Mouse (Mus musculus): ENCODE measurements around the gene Kcnab2.

The Kcnab2 gene

DNA sequence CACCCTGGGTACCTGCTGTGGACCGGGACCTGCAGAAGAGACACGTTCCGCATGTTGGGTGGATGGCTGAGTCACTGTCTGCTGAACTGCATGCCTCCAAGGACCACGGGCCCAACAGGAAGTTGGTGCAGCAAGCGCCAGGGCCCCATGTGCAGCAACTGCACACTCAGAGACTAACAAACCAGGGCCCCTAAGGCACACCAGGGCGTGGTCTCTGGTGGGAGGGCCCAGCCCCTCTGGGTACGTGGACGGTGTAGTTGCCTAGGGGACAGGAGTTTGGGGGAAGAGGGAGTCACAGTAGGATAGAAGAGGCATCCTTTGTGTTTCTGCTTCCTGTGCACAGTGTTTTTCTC, 29.0 kb downstream of the Kcnab2 start:
- no peak for DNase-seq

GRCm38 (mm10) chr4:152447731-152448665, 29.7 kb downstream of the Kcnab2 start:
- peak; percentile 57 for DNase-seq

GRCm38 (mm10) chr4:152446178-152446577, 31.5 kb downstream of the Kcnab2 start:
- no peak for DNase-seq

DNA sequence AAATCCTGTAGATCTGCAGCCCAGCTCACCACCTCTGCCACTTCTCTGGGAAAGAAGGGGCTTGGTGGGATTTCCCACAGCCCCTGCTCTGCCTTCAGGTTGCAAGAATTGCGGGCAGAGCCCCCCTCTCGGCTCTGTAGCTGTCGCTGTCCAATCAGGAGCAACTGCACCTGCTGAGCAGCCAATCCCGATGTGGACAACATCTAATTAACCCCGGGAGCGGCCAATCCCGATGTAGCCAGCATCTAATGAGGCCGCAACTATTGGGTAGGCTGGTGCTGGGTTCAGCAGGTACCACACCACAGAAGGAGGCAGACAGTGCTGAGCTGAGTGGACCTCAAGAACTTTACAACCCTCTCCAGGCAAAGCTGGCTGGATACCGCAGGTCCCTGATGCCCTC, 36.1 kb downstream of the Kcnab2 start:
- no peak for DNase-seq

DNA sequence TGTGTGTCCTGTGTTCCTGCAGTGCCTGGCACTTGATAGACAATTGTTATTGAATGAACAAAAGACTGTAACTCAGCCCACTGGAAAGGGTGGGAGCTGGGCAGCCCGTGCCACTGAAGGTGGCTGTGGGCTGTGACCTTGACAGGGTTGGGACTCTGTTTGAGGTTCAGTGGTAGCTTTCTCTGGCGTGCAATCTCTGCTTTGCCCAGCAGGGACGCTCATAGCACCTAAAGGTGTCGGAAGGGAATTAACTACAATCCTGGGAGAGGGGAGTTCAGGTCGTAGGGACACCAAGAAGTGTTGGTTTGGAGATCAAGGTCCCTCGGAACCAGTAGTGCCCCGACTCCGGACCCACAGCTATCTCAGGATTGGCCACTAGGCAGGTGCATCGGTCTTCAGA, 36.8 kb downstream of the Kcnab2 start:
- no peak for DNase-seq

DNA sequence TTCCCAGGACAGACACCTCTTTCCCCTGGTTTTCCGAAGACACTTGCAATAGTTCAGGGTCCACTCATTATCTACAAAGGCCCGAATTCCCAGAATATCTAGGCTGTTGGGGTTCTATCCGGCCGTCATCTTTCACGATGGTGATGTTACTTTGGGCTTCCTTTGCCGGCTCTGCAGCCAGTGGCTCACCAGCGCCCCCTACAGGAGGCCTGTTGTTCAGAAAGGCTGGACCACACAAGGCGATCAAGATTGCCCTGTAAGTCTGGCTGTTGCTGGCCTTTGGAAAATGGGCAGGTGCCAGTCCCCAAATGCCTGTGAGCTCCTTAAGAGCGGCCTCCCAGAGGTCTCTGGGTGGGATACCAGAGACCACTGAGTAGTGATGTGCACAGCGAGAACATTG, 42.4 kb downstream of the Kcnab2 start:
- peak; percentile 73 for DNase-seq

DNA sequence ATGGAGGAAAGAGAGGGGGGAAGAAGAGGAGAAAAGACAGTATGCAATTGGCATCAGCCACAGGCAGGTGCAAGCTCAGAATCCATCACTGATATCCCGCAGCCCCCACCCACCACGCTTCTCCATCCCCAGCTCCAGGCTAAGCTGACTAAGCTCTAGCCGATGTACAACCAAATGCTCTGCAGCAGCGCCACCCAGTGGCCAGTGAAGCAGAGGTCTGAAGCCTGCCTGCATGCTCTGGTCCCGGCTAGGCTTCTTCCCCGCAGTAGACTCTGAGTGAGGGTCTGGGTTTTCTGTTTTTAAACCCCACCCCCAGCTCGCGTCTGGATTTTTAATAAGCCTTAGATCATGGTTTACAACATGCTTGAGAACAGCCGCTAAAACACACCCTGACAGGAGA, 42.8 kb downstream of the Kcnab2 start:
- peak; percentile 88 for DNase-seq

GRCm38 (mm10) chr4:152432308-152432707, 45.4 kb downstream of the Kcnab2 start:
- DNase-seq: peak; percentile 52

DNA sequence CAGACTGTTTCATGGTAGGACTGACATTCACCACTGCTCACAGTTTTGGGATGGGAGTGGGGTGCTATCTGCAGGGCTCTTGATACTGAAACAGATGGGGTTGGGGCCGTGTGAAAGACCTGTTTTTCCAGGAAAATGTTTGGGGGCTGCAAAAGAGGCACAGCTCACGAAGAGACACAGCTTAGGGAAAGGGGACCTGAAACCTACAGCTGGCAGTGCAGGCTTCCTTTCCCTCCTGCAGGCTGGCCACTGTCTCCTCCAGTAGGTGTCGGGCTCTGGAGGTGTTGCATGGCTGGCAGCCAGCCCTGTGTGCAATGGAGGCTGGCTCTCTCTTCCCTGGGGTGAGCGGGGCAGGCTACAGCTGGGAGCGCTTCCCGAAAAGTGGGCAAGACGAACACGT, 49.4 kb downstream of the Kcnab2 start:
- DNase-seq: no peak

DNA sequence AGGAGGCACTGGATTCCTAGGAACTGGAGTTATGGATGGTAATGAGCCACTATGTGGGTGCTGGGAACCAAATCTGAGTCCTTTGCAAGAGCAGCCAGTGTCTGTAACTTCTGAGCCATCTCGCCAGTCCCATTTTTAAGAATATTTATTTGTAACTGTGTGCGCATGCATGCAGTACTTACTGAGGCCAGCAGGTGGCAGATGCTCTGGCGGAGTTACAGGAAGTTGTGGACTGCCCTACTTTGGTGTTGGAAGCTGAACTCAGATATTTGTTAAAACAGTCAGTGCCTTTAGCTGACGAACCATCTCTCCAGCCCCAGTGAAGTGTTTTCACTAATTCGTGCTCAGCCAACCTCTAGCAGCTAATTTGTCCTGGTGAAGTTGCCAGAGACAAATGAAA, 52.7 kb downstream of the Kcnab2 start:
- no peak for DNase-seq

- no peak for DNase-seq
Observed at GRCm38 (mm10) chr4:152424341-152424740, 53.3 kb downstream of the Kcnab2 start.

DNA sequence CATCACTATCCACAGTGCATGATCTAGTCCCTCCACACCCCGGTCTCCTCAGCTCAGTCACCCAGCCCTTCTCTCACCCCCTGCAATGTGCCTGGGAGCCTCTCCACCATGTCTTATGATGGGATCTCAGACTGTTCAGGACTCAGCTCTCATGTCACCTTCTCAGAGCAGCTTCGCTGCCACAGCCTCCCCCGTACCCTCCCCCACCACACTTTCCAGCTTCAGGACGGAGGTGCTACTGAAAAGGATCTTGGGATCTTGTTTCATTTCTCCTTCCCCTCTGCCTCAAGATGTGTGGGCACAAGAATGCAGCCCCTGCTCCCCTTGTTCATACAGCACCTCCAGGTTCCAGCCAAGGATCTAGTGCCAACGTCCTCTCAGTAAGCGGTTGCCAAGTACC, 54.1 kb downstream of the Kcnab2 start:
- no peak for DNase-seq

DNA sequence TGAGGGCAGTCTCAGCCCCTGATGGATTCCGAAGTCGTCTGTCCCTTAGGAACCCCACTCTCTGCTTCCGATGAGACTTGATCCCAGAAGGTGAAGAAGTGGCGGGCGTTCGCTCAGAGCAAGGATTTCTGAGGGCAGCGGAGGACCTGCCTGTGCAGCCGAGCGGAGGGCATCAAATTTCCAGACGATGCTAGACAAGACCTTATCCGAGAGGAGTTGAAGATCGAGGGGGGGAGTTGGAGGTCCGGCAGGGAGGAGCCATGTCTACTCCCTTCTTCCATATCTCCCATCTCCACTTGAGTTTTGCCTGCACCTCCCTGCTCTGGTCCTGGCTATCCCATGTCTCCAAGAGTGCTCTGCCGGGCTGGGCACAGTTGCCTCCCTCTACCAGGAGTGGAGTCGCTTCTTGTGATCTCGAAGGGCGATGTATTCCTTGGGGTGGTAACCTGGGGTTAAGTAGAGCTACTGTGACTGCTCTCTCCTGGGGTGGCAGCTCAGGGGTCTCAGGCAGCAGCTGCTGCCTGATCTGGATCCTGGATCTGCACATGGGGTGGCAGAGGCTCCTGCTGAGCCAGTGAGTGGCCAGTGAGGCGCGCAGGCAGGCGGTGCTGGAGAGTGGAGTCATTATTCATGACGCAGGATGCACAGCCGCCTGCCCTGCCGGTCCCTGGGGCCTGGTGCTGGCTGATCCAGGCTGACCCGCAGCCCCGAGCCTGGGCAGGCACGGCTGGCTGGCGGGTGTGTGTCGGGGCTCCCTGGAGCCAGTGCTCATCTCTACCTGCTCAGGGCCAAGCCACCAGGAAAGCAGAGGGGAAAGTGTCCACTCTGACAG, 59.2 kb downstream of the Kcnab2 start:
- no peak for DNase-seq

DNA sequence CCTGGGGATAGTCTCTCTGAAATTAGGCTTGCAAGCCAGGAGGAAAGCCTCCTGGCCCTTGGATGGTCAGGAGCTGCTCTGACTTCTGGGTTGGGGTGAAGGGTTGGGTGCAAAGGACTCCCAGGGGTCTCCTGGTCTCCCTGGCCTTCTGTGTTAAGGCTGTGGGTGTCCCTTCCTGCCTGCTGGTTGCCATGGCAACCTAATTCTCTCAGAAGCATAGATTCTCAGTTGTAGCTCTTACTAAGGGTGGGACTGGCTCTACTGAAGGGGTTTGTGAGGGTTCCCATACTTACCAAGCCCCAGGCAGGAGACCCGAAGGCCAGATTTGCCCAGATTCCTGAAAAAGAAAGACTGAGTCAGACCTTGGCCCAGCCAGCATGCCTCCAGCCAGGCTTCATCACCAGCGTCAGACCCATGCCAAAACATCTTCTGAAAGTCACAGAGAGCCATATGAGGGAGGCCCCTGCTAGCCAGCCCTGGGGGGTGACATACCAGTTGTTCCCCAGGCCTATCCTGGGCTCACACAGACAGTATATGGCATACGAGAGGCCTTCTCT, 65.1 kb downstream of the Kcnab2 start:
- DNase-seq: no peak

- no peak for DNase-seq
Observed at GRCm38 (mm10) chr4:152410961-152411360, 66.7 kb downstream of the Kcnab2 start.

GRCm38 (mm10) chr4:152406531-152406930, 71.1 kb downstream of the Kcnab2 start:
- no peak for DNase-seq

- no peak for DNase-seq
Observed at GRCm38 (mm10) chr4:152405671-152406201, 71.9 kb downstream of the Kcnab2 start.

- DNase-seq: peak; percentile 63
Observed at GRCm38 (mm10) chr4:152405143-152405542, 72.5 kb downstream of the Kcnab2 start.

- no peak for DNase-seq
Observed at GRCm38 (mm10) chr4:152398926-152399325, 78.7 kb downstream of the Kcnab2 start.

DNA sequence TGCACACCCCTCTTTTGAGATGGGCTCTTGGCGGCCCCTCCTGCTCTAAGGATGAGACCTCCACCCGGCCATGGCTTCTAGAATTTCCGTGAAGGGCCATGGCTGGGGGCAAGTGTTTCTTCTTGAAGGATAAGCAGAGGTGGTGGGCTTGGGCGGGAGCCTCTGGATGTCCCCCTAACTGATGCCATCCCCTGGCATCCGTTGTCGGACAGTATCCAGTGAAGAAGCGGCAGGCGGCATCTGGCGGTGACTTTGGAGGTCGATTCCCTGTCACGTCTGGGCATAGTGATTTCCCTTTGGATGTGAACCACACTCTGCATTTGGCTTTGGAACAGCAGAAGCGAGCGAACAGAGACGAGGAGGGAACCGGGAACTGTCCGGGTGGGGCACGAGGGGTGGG, 85.0 kb downstream of the Kcnab2 start:
- no peak for DNase-seq

GRCm38 (mm10) chr4:152392192-152392591, 85.5 kb downstream of the Kcnab2 start:
- DNase-seq: peak; percentile 79

GRCm38 (mm10) chr4:152385644-152386043, 92.0 kb downstream of the Kcnab2 start:
- no peak for DNase-seq

DNA sequence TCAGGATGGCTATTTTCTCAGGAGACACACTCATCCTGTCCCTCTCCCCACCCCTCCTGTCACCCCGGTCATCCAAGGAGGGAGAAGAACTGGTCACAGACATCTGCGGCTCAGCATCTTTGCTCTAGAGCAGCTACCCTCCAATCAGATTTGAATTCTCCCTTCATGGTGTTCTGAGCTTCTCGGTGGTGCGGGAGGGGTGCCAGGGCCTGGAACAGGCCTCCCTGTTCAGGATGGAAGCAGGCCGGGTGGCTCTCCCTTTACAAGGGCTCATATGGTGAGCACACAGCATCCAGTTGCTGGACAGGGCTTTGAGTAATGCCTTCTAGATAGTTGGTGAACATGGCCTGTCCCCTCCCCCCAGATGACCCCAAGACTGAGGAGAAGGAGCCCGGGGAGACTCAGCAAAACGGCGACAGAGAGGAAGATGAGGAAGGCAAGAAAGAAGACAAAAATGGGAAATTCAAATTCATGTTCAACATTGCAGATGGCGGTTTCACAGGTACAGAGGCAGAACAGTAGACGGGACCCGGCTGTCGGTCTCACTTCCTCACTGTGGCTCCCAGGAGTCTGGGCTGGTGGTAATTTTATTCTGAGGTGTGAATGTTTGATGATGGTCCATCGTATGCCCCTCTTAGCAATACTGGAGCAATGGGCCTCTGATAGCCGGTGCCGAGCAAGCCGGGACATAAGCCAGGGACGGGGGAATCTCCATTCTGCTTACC, 95.0 kb downstream of the Kcnab2 start:
- no peak for DNase-seq

Data from layer of hippocampus, adult 9-11 months (tissue).